Mouse (Mus musculus) adrenal gland, postnatal 36 days (tissue): ENCODE results near the gene Smoc2. TPM values are rescaled to one million over a fixed set of nuclear protein-coding genes. Genes with fewer than 3 reads are reported as not detected.

Experiments
- DNase-seq, 2 experiments: peaks; one replicate each; pipeline ENCODE4 v3.0.0; 2021; ENCODE audit warnings: mixed read lengths in 1 of 2
- long read RNA-seq, 2 experiments: library from polyadenylated mRNA; stranded (forward); transcript quantifications; one replicate each; pipeline ENCODE4 v2.0.0; 2021; ENCODE audit warnings: borderline sequencing depth in 2 of 2
- total RNA-seq, 2 experiments: library from RNA; stranded (reverse); gene quantifications; 2 replicates each; pipeline ENCODE4 v1.2.3; 2021

The Smoc2 gene
- total RNA-seq = 10 to 100 TPM; 30.7 to 34.9 TPM
- long read RNA-seq, experiment 1, transcript Smoc2-201 (13 exons, 2,832 nt) = major isoform, 29 of 39 reads
- long read RNA-seq, experiment 1, partial matches to known transcripts = 6 of 39 reads
- long read RNA-seq, experiment 1, other reads (novel, unspliced or antisense) = 1 of 39 reads
- long read RNA-seq, experiment 2, transcript Smoc2-201 (13 exons, 2,832 nt) = major isoform, 12 of 16 reads
- long read RNA-seq, experiment 2, partial matches to known transcripts = 2 of 16 reads
- long read RNA-seq, experiment 2, other reads (novel, unspliced or antisense) = 1 of 16 reads

- DNase-seq = peak; percentile 11 to 28
Observed at GRCm38 (mm10) chr17:14279177-14279965, at the start of gene Smoc2. TSS of gene Smoc2 (plus strand) at chr17:14279506.

DNA sequence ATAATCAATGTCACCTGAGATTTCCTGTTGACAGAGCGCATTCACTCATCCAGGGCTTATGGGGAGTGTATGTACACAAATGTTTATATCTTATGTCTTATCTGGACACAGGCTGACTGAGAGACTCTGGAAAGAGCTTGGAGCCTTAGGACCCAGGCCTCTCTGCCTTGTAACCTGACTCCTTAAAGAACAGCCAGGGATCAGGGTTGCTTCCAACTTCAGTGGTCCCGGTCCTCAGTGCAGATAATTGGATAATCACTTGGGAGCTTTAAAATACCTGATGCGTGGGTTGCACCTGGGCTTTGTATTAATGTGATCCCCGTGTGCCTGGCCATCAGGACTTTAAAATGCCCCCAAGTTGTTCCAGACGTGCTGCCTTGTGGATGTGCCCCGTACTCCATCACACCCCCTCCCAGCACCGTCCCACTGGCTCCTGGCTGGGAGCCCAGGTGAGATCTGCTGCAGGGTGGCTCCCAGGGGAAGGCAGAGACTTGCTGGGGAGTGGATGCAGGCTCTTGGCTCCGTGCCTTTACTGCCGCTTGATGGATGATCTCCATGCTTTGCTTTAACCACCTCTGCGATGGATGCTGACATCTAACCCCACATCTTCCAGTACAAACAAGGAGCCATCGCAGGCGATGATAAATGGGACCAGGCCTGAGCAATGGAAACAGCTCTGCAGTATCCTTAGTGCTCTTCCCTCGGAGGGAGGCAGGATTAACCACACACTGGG lies 48.4 kb upstream of the Smoc2 start:
- no peak for DNase-seq

DNA sequence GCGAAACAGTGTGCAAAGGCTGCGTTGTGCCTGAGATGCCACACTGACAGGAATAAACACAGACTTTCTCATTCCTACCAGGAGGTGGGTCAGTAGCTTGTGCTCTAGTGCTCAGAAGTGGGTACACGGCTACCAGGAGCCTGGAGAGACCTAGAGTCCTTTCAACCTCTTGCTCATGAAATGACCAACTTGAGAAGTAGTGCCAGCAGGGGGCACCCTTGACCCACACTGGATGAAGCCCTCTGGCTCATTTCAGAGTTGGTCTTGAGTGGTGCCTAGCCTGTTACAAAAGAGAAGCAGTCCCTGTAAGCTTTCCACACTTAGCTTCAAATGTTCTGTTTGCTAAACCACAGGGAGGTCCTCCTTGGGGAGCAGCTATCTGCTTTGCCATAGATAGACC lies 46.7 kb upstream of the Smoc2 start:
- DNase-seq = peak; percentile 78 to 82

GRCm38 (mm10) chr17:14233658-14234057 lies 45.6 kb upstream of the Smoc2 start:
- DNase-seq = no peak

GRCm38 (mm10) chr17:14234774-14235389 lies 44.4 kb upstream of the Smoc2 start:
- no peak for DNase-seq

DNA sequence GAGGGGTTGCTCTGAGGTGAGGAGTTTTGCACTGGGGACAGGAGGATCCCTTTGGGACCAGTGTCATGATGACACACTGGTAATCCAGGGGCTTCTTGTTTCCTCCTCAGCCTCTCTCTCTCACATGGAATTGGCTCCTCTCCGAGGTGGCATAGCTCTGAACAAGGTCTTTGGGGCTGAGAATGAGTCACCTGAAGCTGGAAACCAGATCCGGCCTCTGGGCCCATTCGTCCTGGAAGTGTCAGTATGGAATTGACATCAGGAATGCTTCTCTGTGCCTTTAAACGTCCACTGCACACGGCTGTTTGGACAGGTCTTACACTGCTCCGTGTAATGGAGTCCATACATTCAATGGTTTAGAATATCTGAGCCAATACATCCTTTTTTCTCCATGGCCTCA lies 42.2 kb upstream of the Smoc2 start:
- no peak for DNase-seq

DNA sequence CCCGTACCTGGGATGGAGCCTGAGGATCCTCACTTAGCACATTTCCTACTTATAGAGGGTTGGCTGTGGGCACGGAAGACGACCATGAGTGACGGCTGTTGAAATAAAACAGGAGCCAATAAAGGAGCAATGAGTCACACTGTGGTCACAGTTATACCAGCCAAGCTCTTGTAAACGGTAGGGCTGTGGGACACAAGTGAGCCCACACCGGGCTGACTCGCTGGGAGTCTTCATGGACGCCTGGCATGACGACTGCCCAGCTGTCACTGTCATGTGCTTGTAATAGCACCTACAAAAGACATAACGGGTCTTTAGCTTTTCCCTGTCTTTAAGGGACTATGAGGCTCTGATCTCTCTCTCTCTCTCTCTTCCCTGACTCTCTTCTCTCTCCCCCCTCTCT lies 39.3 kb upstream of the Smoc2 start:
- no peak for DNase-seq

DNA sequence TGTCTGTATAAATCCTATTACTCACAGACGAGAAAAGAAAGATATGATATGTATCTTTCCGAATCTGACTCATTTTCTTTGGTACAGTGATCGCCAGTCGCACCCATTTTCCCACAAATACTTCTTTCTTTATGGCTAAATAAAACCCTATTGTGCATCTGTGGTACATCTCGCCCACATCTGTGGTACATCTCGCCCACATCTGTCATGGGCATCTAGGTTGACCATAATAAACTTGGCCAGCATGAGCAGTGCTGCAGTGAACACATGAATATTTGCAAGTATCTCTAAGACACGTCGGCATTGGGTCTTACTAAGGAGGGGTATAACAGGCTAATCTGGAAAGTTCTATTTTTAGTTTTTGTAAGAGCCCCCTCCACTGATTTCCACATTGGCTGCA lies 36.7 kb upstream of the Smoc2 start:
- no peak for DNase-seq

DNA sequence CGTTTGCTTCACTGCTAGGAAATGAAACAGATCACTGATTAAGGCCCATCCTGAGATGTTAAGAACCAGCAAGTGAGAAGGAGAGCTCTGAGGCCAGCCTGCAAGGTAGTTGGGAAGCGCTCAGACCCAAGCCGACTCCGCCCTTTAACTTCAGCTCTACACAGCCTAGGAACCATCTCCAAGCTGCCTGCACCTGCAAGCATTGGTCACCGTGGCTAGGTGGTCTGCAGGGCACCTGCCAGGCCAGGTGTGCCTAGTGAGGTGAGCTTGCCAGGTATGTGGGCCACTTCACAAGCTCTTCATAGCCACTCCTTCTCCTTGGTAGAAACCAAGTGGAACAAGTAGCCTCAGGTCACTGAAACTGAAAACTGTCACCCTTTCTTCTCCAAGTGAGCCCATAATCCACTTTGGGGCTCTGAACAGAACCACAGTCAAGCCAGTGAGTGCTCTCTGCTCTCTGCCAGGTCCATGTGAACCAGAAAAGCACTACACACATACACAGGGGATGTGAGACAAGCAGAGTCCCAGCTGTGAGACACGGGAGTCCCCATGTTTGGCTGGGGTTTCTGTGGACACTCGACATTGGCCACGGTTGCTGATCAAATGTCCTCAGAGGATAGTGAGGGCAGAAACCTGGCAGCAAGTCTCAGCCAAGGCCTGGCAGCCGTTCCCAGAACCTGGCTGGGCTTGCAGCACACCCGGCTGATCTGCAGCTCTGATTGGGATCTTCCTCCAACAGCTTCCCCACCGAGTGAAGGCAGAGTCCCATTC lies 34.9 kb upstream of the Smoc2 start:
- peak; percentile 10 to 30 for DNase-seq

DNA sequence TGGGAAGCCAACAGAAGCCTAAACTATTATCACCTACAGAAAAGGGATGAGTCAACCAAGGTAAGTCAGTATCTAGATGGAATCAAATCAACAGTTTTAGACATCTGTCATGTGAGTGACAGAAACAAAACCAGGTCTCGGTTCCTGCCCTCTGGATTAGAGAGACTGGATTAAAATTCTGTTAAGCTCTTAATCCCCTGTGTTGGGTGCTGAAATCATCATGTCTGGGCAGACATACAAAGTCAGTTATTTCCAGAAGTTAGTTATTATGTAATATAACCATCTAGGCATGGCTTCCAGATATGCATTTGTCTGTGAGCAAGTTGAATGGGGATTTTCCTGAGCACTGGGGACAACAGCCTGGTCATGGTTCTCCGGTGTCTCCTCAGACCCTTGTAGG lies 33.0 kb upstream of the Smoc2 start:
- DNase-seq = no peak

DNA sequence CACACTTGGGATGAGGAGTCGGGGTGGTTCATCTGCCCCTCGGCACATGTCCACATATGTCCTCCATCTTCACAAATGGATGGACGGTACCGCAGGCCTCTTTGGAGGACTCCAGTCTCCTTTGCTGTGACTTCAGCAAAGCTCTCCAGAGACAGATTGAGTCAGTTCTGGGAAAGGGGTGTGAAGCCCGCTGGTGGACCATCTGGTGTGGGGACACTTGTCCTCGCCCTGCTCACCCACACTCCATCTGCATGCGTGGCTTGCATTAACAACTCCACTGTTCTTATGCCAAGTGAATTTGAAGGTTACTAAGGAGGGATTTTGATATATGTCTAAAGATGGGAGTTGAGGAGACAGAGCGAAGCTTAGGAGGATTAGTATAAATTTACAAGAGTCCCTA lies 31.4 kb upstream of the Smoc2 start:
- DNase-seq = no peak

DNA sequence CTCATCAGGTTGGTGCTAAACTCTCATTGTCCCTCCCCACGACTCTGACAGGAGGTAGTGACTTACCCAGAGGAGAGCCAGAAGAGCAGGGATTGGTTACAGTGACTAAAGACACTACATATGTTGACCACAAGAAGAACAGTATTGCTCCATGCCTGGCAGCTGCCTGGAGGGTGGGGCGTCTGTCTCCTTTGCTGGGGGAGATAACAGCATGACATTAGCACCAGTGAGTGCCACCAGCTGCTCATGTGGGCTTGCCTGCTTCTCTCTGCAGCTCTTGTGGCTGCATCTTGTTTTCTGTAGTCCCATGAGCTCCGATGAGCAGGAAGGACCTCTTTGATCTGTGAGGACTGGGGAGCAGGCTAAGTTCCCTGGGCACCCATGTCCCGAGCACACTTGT lies 29.7 kb upstream of the Smoc2 start:
- no peak for DNase-seq

DNA sequence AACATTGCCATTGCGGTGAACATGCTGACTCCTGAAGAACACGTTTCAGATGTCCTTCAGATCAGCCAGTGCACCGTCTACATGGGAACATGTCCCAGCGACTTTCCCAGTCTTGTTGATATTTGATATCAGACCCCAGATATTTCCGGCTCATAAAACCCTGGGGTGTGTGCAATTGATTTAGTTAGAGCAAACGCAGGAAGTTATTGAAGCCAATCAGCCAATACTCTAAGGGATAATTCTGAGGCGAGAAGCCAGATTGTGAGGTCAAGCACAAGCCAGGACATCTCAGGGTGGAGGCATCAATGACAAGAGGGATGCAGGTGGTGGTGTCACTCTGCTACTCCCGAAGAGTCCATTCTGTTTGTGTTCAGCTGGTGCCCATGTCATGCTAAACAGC lies 28.9 kb upstream of the Smoc2 start:
- DNase-seq = no peak

DNA sequence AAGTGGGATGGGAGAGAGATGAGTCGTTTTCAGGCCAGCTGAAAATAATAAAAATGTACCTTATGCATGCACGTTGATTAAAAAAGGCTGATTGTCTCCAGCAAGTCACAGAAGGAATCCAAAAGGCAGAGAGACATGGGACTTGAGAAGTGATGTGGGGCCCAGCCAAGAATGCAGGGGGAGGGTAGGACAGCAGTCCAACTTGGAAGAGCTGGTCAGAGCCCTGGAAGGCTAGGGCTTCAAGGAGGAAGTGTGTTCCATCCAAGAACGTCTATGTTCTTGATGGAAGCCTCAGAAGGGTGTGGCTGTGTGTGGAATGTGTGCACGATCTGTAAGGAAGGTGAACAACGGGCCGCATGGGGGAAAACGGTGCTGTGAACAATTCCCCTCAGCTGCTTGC lies 26.9 kb upstream of the Smoc2 start:
- DNase-seq = no peak

DNA sequence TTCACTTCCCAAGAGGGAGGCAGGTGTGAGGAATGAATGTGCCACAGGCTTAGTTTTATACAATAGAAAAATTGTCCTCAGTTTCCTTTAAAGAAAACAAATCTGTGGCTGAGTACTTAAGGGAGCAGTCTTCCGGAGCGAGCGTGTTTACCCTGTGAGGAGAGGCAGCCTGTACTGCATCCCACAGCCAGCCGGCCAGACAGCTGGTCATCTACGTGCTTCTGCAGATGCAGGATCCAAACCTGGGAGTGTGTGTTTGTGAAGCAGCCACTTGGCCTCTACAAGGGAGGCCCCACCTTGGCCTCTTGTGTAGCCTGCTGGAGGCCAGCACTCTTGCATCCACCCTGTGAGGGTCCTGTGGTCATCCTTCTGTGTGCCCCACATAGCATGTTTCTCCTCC lies 24.7 kb upstream of the Smoc2 start:
- DNase-seq = no peak

- DNase-seq = no peak
Observed at GRCm38 (mm10) chr17:14257799-14258520, 21.3 kb upstream of the Smoc2 start.

GRCm38 (mm10) chr17:14258906-14259305 lies 20.4 kb upstream of the Smoc2 start:
- no peak for DNase-seq

DNA sequence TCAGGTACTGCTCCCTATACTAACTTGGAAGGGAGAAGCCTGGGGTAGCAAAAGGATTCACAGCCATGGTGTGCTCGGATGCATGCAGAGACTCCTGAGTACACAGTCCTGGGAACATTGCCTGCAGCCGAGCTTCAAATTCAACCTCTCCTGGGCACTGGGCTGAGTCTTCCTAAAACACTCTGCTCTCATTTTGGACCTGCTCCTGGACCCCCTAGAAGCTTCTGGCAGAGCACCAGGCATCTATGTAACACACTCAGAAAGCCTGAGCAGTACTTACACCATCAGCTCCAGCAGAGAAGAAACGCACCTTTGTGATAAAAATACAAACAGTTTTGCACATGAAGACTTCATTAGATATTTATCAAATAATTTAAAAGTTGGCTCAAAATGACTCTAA lies 18.3 kb upstream of the Smoc2 start:
- DNase-seq = no peak

DNA sequence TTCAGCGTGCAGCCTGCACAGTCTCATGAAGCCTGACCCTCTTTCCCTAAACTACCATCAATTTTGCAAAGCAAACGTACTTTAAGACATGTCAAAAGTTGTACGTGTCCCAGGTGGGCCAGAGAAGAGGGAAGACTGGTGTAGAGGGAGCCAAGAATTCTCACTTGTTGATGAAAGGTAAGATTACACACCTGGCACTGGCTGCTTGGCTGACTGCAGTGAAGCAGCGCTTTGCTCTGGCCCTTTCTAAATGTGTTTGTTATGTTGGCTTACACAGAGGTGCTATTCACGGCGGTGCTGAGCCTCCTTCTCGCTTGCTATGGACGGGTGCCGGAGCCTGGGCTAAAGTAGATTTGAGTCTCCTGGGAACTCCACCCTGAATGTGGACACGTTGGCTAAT lies 17.1 kb upstream of the Smoc2 start:
- no peak for DNase-seq

DNA sequence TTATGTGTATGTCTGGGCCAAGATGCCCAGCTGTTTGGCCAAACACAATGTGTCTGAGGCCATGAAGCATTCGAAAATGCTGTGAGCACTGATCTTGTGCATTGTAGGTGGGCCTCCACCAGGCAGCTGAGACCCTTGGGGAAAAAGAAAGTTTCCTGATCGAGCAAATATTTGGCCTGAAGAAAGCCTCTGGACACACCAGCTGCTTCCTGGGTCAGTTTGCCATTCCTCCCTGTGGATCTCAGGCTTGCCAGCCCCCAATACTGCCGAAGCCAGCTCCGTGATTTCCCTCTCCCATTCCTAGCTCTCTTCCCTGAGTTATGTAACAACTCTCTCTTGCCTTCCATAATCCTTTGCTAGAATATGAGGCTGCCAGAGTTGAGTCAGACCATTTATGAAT lies 11.3 kb upstream of the Smoc2 start:
- no peak for DNase-seq

DNA sequence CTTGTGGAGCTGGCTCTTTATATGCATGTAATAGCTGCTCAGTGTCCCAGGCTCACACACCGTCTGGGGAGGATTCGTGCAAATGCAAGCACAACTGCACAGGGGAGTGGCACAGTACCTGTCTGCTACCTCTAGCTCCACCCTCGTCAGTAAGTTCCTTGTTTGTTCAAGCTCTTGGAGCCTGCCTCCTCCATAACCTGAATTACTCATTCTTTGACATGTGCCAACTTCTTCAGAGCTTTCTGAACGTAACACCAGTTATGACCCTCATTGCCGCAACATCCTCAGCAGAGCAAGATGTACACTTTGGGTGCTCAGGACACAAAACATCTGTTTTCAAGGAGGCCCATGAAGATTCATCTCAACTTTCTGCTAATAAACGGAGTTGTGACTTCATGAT lies 5.9 kb upstream of the Smoc2 start:
- no peak for DNase-seq
